Mouse (Mus musculus) gastrocnemius, postnatal 25 days (tissue): ENCODE measurements at regions not wholly inside any gene's neighbourhood (a gene's known extent, or its start where the extent isn't known, plus 50 kb on each side); places are given as distances from the start of the nearest gene placed in this dataset.

ENCODE experiments used
- DNase-seq: peaks from one replicate; pipeline ENCODE4 v3.0.0; 2022

GRCm38 (mm10) chr7:37388843-37389702 is 384.4 kb downstream of the Zfp536 start:
- no peak for DNase-seq

GRCm38 (mm10) chr7:37389703-37390087 is 383.7 kb downstream of the Zfp536 start:
- DNase-seq, result no peak

- no peak for DNase-seq
These were observed 383.2 kb downstream of the Zfp536 start for GRCm38 (mm10) chr7:37390271-37390670.

- DNase-seq, result no peak
These were observed 381.3 kb downstream of the Zfp536 start for GRCm38 (mm10) chr7:37392122-37392521.

DNA sequence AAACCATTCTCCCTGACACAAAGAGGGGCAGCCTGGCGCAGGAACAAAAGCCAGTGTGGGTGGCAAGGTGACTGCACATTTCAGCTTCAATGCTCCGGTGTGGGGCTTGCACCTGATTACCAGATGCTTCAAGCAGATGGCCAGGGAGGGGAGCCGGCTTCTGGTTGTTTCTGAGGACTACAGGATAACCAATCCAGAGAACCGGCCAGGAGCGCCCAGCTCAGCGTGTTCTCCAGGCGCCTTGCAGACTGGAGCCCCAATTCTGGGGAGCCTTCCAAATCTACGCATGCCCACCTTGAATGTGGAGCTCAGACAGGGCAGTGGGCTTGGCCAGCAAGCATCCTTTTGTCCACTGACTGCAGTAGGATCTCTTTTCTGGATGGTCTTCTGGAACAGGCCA is 380.8 kb downstream of the Zfp536 start:
- DNase-seq, result no peak

- no peak for DNase-seq
These were observed 380.4 kb downstream of the Zfp536 start for GRCm38 (mm10) chr7:37393071-37393470.

- DNase-seq, result no peak
These were observed 378.4 kb downstream of the Zfp536 start for GRCm38 (mm10) chr7:37394965-37395426.

DNA sequence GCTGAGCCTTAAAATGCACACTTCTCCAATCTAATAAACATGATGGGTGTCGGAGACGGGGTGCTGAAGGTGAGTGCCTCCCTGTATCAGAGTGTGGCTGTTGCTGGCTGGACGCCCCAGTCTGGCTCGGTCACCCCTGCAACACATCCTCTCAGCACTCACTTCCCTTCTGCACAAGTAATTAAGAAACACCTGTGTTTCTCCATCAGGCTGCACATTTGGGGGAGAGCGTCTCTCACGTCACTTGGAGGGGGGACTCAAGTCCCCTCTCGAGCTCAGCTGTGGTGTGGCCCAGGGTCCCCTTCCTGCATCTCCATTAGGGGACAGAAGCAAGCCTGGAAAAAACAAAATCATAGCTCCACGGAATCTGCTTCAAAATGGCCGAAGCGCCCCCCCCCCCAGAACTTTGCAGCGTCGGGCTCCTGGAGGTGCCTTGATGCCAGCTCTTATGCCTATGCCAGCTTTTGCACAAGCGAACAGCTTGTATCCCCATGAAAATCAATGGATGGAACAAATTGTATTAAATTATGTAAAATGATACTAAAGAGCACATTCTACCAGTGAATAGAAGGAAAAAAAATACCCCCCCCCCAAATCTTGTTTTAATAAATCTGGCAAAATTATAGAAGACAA is 377.4 kb downstream of the Zfp536 start:
- DNase-seq, result no peak

DNA sequence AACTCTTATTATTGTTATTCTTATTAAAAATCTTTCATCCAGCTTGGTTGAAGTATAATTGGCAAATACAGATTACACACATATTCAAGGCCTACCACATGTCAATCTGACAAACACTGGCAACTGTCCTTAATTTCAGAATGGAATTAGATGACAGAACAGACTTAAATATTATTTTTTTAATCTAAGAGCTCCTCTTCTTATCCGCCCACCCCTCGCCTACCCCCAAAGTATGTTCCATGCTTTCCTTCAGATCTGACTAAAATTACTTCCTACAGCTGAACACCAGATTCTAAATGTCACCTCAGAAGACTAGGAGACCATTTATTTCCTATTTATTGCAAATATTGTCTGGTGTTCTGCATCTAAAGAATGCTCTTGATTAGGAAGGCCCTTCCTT is 370.0 kb downstream of the Zfp536 start:
- no peak for DNase-seq

DNA sequence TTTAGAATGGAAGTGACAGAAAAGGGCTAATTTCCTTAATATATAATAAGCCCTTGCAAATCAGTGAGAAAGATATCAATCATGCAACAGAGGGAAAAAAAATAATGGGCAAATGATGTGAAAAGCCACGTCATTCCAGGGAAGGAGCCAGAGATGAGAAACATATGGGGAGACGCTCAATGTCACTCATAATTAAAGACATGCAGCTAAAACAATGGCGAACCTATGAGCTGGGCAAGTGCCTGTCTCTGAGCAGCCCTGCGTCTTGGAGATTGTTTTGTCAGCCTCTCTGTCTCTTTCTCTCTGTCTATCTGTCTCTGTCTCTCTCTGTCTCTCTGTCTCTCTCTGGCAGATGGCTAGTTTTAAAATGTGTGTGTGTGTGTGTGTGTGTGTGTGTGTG is 360.1 kb downstream of the Zfp536 start:
- DNase-seq, result no peak

DNA sequence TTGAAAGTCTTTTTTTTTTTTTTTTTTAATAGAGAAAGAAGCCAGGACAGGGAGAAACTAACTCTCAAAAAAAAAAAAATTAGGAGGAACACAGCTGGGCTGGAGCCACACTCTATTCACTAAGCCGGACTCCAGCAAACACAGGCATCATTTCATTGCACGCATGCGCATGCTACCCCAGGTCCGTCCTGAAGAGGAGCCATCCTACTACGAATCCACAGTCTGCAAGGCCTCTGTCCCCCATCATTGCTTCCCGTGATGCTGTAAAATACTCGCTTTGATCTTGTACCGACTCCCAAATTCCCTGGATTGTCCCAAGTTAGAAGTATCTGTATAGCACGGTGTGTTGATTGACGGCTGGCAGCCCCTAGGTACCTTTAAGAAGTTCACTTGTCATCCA is 351.7 kb downstream of the Zfp536 start:
- no peak for DNase-seq
